Mouse (Mus musculus): ENCODE measurements around the gene Stat4. TPM values are rescaled to one million over a fixed set of nuclear protein-coding genes. Genes with fewer than 3 reads are reported as not detected.
"Not testable (repeated sequence)": the region's sequence is repeated elsewhere in the genome, so short reads cannot be mapped to it uniquely, and the experiment has no call there.

Stat4 gene
- polyA plus RNA-seq, 1 experiment from 2014 or later, result 0.38 TPM

DNA sequence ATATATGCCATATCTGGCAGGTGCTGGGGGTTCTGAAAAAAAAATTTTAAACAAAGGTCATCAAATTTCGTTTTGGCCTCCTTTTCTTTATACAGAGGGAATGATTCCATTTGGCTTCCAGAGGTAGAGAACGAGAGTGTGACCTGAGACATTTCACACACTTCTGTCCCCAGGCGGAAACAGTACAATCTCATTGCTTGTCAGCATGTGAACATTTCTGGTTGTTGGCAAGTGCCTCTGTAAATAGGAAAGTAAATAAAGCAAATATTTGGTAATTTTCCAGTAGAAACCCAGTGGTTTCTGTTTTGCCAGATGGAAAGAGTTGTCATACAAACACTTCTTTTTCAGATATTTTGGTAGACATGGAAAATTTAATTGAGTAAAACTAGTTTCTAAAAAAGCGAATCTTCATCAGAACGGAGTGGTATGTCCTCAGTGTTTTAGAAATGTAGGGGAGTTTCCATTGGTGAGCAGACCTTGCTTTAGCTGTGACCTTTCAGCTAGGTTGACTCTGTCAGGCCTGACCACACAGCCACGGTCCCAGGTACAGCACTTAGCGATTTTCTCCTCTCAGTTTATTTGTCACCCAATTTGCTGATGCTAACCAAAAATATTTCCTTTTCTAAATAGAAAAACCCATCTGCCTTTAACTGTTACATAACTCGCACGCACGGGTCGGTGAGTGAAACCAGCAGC lies 53.6 kb downstream of the Stat4 start:
- Histone ChIP-seq H3K4me2 (replicated peaks; ENCODE audit: low read depth) (no peak overlapping the region), H3K36me3 (ENCODE audit: control insufficient read depth, insufficient read depth) (no peaks in the 10 kb centered on the region), H3K9me3 (ENCODE audit: control insufficient read depth) (no peaks in the 10 kb centered on the region), H3K4me1 (replicated peaks; ENCODE audit: control insufficient read depth, insufficient read depth, low read length) (no peaks in the 10 kb centered on the region), H3K9ac (ENCODE audit: low read depth, low read length) (no peak overlapping the region), H3K4me3 (ENCODE audit: low read depth, low read length) (no peak overlapping the region), H3K27me3 (replicated peaks; ENCODE audit: control insufficient read depth, insufficient read depth, low read length) (no peaks in the 10 kb centered on the region), H3K27ac (ENCODE audit: low read depth, low read length) (no peak overlapping the region)
- ATAC-seq, result no peak
- 77% methylated on average over 11 of the region's 11 CpGs for WGBS
- TF ChIP-seq CTCF (IDR thresholded peaks at IDR 0.05; ENCODE audit: low read depth), result no peak

DNA sequence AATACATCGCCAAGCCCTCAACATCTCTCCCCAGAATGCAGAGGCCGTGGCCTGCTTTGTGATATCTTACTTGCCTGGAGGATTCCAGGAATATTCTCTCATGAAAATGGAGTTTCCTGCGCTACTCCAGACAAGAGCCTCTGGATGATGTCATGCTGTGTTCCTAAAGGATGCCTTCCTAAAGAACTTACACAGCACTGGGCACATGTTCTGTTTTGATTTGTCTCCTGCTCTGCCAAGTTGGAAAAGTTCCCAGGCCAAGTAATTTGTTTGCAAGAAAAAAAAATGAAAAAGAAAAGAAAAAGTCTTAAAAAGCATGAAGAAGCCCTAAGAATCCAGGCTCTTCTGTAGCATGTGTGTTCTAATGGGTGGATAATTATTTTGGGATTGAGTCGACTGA lies 56.2 kb downstream of the Stat4 start:
- Histone ChIP-seq H3K27me3 (replicated peaks; ENCODE audit: control insufficient read depth, insufficient read depth, low read length) (no peaks in the 10 kb centered on the region), H3K27ac (ENCODE audit: low read depth, low read length) (no peak overlapping the region), H3K4me3 (ENCODE audit: low read depth, low read length) (no peak overlapping the region), H3K4me1 (replicated peaks; ENCODE audit: control insufficient read depth, insufficient read depth, low read length) (no peaks in the 10 kb centered on the region), H3K9me3 (ENCODE audit: control insufficient read depth) (no peaks in the 10 kb centered on the region), H3K9ac (ENCODE audit: low read depth, low read length) (no peak overlapping the region), H3K4me2 (replicated peaks; ENCODE audit: low read depth) (no peak overlapping the region), H3K36me3 (ENCODE audit: control insufficient read depth, insufficient read depth) (no peaks in the 10 kb centered on the region)
- ATAC-seq, result no peak
- no peak for TF ChIP-seq CTCF (IDR thresholded peaks at IDR 0.05; ENCODE audit: low read depth)
- WGBS, result 68% methylated on average over 4 of the region's 4 CpGs

DNA sequence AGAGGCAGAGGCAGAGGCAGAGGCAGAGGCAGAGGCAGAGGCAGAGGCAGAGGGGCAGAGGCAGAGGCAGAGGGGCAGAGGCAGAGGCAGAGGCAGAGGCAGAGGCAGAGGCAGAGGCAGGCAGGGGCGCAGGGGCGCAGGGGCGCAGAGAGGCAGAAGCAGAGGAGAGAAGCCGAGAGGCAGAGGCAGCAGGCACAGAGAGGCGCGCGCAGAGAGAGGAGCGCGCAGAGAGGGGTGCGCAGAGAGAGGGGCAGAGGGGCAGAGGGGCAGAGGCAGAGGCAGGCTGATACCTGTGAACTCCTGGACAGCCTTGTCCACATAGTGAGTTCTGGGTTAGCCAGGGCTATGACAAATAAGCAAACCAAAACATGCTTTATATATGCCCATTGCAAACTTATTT lies 59.9 kb downstream of the Stat4 start:
- not testable (repeated sequence) for H3K4me3 ChIP-seq (ENCODE audit: low read depth, low read length); H3K36me3 ChIP-seq (ENCODE audit: control insufficient read depth, insufficient read depth); H3K9me3 ChIP-seq (ENCODE audit: control insufficient read depth); H3K27ac ChIP-seq (ENCODE audit: low read depth, low read length); ATAC-seq; H3K27me3 ChIP-seq (replicated peaks; ENCODE audit: control insufficient read depth, insufficient read depth, low read length); H3K9ac ChIP-seq (ENCODE audit: low read depth, low read length); H3K4me2 ChIP-seq (replicated peaks; ENCODE audit: low read depth); H3K4me1 ChIP-seq (replicated peaks; ENCODE audit: control insufficient read depth, insufficient read depth, low read length)
- 94% methylated on average over 10 of the region's 10 CpGs for WGBS

DNA sequence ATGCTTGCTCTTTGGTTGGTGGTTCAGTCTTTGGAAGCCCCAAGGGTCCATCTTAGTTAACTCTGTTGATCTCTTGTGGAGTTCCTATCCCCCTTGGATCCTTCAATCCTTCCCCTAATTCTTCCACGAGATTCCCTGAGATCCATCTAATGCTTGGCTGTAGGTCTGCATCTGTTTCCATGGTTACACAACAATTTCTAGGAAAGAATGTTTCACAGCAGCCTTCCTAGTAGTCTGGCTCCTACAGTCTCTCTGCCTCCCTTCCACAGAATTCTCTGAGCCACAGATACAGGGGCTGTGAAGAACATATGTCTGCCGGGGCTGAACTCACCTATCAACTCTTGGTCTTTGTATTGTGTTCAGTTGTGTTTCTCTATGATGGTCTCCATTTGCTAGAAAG lies 61.8 kb downstream of the Stat4 start:
- no peak overlapping the region for H3K27ac ChIP-seq (ENCODE audit: low read depth, low read length)
- H3K4me1 ChIP-seq (replicated peaks; ENCODE audit: control insufficient read depth, insufficient read depth, low read length), result no peaks in the 10 kb centered on the region
- 66% methylated on average over 2 of the region's 2 CpGs for WGBS
- no peaks in the 10 kb centered on the region for H3K36me3 ChIP-seq (ENCODE audit: control insufficient read depth, insufficient read depth)
- no peaks in the 10 kb centered on the region for H3K27me3 ChIP-seq (replicated peaks; ENCODE audit: control insufficient read depth, insufficient read depth, low read length)
- TF ChIP-seq CTCF (IDR thresholded peaks at IDR 0.05; ENCODE audit: low read depth), result no peak
- no peak overlapping the region for H3K9ac ChIP-seq (ENCODE audit: low read depth, low read length)
- no peak for ATAC-seq
- H3K9me3 ChIP-seq (ENCODE audit: control insufficient read depth), result no peaks in the 10 kb centered on the region
- no peak overlapping the region for H3K4me2 ChIP-seq (replicated peaks; ENCODE audit: low read depth)
- H3K4me3 ChIP-seq (ENCODE audit: low read depth, low read length), result no peak overlapping the region

DNA sequence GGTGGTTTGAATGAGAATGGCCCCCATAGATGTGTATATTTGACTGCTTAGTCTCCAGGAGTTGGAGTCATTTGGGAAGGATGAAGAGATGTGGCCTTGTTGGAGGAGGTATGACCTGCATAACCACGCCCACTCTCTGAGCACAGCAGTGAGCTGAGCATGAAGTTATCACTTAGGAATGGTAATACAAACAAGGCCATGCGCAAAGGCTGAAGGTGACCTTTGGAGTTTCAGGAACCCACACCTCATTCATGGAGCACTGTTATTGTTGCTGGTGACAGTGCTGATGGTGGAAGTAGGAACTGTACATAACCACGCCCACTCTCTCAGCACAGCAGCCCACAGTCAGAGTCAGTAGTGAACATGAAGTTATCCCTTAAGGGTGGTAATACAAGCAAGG lies 62.9 kb downstream of the Stat4 start:
- Histone ChIP-seq H3K9ac (ENCODE audit: low read depth, low read length) (no peak overlapping the region), H3K27me3 (replicated peaks; ENCODE audit: control insufficient read depth, insufficient read depth, low read length) (no peaks in the 10 kb centered on the region), H3K4me2 (replicated peaks; ENCODE audit: low read depth) (no peak overlapping the region), H3K4me1 (replicated peaks; ENCODE audit: control insufficient read depth, insufficient read depth, low read length) (no peaks in the 10 kb centered on the region), H3K9me3 (ENCODE audit: control insufficient read depth) (no peaks in the 10 kb centered on the region), H3K36me3 (ENCODE audit: control insufficient read depth, insufficient read depth) (no peaks in the 10 kb centered on the region), H3K27ac (ENCODE audit: low read depth, low read length) (no peak overlapping the region), H3K4me3 (ENCODE audit: low read depth, low read length) (no peak overlapping the region)
- 74% methylated on average over 3 of the region's 3 CpGs for WGBS
- ATAC-seq, result no peak
- TF ChIP-seq CTCF (IDR thresholded peaks at IDR 0.05; ENCODE audit: low read depth), result no peak

DNA sequence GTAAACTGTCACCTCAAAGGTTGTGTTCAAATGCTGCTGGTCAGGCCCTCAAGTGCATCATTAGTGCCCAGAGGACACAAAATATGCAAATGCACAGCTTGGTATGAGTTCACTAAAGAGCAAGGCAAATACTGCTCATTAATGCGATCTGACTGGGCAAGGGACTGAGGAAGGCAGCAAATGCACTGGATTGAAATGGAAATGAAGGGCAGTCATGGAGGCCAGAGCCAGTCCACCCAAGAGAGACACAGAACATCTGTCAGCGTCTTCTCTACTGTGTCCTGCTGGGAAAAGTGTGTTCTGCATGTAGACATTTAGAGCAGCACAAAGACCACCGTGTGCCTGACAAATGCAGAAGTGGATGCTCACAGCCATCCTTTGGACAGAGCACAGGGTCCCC lies 64.6 kb downstream of the Stat4 start:
- H3K4me3 ChIP-seq (ENCODE audit: low read depth, low read length), result no peak overlapping the region
- no peaks in the 10 kb centered on the region for H3K4me1 ChIP-seq (replicated peaks; ENCODE audit: control insufficient read depth, insufficient read depth, low read length)
- no peak for ATAC-seq
- no peaks in the 10 kb centered on the region for H3K36me3 ChIP-seq (ENCODE audit: control insufficient read depth, insufficient read depth)
- H3K9ac ChIP-seq (ENCODE audit: low read depth, low read length), result no peak overlapping the region
- H3K9me3 ChIP-seq (ENCODE audit: control insufficient read depth), result no peaks in the 10 kb centered on the region
- TF ChIP-seq CTCF (IDR thresholded peaks at IDR 0.05; ENCODE audit: low read depth), result no peak
- no peak overlapping the region for H3K4me2 ChIP-seq (replicated peaks; ENCODE audit: low read depth)
- no peaks in the 10 kb centered on the region for H3K27me3 ChIP-seq (replicated peaks; ENCODE audit: control insufficient read depth, insufficient read depth, low read length)
- 75% methylated on average over 3 of the region's 3 CpGs for WGBS
- H3K27ac ChIP-seq (ENCODE audit: low read depth, low read length), result no peak overlapping the region

DNA sequence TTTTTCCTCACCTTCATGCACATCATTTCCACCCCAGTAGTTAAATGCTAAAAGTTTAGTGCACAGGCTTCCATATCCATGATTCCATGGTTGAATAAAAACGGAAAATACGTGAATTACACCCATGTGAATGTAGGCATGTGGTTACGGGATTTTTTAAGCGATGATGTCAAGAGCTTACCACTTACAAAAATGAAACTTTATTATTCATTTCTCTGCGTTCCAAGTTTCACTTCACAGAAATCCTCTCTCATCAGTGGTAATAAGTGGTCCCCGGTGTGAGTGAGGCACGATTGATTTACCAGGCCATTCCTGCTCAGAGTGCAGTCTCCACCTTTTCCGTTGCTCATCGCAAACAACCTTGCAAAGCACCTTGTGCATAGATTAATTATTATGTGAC lies 66.0 kb downstream of the Stat4 start:
- WGBS, result 88% methylated on average over 9 of the region's 9 CpGs
- Histone ChIP-seq H3K4me1 (replicated peaks; ENCODE audit: control insufficient read depth, insufficient read depth, low read length) (no peaks in the 10 kb centered on the region), H3K36me3 (ENCODE audit: control insufficient read depth, insufficient read depth) (no peaks in the 10 kb centered on the region), H3K9ac (ENCODE audit: low read depth, low read length) (no peak overlapping the region), H3K4me3 (ENCODE audit: low read depth, low read length) (no peak overlapping the region), H3K4me2 (replicated peaks; ENCODE audit: low read depth) (no peak overlapping the region), H3K27me3 (replicated peaks; ENCODE audit: control insufficient read depth, insufficient read depth, low read length) (no peaks in the 10 kb centered on the region), H3K9me3 (ENCODE audit: control insufficient read depth) (no peaks in the 10 kb centered on the region), H3K27ac (ENCODE audit: low read depth, low read length) (no peak overlapping the region)
- TF ChIP-seq CTCF (IDR thresholded peaks at IDR 0.05; ENCODE audit: low read depth), result no peak
- no peak for ATAC-seq
